Mouse (Mus musculus) thymus, adult 18-20 months (tissue): ENCODE results near the gene Atp6v0a4.
A peak's percentile ranks its signal among the peaks of the same experiment; 100 is the strongest.

Source experiments
- DNase-seq, 2 experiments: peaks; one replicate each; pipeline ENCODE4 v3.0.0; 2022; ENCODE audit warnings: mixed read lengths in 2 of 2

Gene Atp6v0a4

DNA sequence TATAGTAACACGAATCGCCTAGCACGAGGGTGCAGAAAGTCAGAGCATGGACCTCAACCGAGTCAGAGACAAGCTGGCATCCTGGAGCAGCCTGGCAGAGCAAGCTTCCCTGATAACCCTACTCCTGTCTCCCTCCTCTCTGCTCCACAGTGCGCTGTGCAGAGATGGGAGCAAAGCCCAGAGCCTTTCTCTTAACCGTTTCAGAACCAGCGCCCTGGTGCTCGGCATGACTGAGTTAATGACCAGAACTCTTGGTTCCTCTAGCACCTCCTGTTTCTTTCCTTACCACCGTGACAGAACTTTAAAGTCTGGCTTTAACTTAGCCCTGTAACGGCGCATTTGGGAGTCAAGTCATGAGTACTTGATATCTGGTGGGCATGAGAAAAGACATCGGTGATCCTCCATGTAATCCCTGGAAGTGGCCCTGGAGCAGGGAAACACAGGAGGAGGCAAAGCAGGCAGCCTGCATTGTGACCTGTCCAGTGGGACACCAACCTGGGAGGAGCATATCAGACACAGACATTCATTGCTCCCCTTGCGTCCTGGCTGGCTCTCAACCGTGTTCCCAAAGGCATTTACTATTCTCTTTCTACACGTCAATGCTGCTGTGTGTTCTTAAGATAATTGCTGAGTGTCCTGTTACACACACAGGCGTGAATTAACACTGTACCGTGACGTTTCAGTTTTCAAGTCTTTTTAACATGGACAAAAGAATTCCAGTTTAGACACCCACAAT lies 747 bp downstream of the Atp6v0a4 start:
- DNase-seq = no peak

DNA sequence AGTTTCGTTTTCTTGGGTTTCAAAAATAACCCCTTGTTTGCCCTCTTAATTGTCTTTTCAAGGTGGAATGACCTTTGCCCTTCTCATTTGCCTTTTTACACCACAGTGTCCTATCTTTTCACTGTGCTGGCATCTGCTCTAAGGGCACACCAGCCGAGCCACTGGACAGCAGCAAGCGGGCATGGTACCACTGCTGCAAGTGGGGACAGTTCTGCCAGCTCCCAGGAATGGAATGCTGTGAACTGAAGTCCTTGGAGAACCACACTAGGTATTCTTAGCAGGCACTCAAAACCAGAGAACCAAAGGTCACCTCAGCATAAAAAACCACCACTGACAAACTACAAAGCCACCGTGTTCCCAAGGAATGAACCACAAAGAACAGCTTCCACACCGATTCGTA lies 1.6 kb downstream of the Atp6v0a4 start:
- no peak for DNase-seq

DNA sequence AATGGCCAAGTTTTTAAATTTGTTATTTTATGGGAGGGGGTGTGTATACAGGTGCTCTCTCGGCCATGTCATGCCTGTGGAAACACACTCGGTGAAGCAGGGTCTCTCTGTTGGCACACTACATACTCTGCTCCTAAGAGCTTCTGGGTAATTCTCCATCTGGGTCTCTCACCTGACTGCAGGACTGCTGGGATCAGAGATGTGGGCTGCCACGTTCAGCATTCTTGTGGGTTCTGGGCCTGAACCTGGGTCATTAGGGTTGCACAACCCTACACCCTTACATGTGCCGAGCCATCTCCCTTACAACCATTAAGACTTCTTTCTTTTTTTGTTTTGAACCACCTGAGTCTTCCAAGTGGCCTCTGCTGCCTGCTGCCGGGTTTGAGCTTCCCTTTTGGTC lies 2.5 kb downstream of the Atp6v0a4 start:
- DNase-seq = no peak

DNA sequence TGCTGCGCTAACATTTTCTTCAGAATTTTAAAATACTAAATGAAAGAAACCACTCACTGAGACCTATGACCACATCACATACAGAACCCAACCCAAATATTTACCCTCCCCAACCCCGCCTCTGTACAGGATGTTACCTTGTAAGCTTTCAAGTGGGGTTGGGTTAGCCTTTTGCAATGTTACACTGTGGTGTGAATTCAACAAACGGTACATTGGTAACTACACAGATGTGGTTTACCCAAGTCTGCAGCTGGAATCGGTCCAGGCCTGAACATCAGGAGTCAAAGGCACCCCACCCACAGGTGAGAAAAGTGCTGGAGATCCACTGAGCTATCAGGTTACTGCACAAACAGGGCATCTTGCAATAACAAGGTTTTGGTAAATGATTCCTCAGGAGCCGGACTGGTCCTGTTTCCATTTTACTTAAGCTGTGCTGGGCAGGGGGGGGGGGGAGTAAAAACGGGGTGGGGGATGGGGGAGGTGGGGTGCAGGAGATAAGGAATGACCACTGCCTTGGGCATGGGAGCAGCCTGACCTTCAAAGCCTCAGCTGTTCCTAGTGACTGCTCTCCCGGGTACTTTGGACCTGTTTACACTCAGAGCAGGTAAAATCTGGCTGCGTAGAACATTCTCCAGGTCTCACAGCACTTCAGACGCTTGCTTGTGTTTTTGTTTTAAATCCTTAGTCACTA lies 3.6 kb downstream of the Atp6v0a4 start:
- DNase-seq = peak in 1 of 2 experiments; percentile 31

DNA sequence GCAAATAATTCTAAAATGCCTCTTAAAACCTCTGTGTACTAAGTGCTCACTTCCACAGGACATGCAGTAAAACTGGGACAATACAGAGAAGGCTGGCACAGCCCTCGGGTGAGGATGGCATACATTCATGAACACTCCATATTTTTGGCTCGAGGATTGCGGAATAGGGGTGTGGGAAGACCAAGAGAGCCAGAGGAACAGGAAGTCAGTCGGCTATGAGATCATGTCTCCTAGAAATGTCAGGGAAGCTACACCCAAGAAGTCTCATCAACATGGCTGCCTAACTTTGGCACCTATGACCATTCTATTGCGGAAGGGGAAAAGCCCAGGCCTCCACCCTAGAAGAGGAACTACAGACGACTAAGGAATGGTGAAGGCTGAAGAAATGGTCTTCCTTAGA lies 6.0 kb downstream of the Atp6v0a4 start:
- no peak for DNase-seq

DNA sequence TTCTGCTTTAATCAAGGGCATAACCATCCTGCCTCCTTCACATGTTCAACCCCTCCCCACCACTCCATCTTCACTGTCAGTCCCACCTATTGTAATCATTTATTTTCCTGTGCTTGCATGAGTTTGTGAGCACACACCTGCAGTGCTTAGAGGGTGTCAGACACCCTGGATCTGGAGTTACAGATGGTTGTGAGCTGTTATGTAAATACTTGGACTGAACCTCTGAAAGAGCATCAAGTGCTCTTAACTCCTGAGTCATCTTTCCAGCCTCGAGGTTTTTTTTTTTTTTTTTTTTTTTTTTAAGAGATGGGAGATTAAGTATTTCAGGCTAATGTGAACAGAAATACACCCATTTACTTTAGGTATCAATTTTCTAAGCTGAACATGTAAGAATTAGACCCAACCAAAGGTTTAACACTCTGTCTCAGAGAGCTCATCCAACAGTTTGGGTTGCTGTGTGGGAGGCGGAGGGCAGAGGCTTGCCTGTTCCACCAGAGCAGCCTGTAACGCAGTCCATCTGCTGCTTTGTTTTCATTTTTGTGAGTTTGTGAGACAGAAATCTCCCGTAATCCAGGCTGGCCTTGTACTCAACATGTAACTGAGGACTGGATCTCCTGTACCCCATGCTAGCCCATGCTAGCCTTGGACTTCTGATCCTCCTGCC lies 8.1 kb downstream of the Atp6v0a4 start:
- no peak for DNase-seq

DNA sequence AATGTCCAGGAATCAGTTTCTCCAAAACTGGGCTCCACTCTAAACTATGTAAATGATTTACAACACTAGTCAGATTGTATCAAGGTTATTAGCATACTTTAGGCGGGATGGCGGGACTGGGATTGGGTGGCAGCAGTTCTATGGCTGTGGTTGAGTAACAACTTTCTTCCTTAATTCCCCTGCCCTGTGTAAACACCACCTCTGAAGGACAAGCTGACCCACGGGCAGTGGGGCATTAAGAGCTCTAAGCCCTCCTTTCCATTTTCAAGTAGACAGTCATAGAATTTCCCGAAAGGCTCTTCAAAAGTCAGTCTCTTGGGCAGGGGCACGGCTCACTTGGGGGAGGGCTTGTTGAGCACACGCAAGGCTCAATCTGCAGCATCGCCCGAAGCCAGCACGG lies 13.5 kb downstream of the Atp6v0a4 start:
- no peak for DNase-seq

DNA sequence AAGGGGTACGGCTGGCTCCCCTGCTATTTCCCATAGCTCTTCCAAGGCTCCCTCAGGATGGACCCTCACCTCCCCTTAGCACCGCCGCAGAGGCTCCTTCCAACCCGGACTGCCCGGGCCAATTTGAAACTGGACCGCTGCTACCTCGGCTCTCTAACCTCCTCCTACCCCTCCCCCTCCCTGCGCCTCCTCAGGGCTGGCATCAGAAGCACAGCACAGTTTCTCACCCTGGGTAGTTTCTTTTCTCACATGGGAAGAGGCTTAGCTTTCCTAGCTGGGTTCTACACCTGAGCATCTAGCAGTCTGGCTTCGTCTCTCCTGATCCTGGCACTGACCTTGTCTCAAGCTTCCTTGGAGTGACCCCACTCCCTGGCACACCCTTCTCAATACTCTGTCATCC lies 14.5 kb downstream of the Atp6v0a4 start:
- no peak for DNase-seq

DNA sequence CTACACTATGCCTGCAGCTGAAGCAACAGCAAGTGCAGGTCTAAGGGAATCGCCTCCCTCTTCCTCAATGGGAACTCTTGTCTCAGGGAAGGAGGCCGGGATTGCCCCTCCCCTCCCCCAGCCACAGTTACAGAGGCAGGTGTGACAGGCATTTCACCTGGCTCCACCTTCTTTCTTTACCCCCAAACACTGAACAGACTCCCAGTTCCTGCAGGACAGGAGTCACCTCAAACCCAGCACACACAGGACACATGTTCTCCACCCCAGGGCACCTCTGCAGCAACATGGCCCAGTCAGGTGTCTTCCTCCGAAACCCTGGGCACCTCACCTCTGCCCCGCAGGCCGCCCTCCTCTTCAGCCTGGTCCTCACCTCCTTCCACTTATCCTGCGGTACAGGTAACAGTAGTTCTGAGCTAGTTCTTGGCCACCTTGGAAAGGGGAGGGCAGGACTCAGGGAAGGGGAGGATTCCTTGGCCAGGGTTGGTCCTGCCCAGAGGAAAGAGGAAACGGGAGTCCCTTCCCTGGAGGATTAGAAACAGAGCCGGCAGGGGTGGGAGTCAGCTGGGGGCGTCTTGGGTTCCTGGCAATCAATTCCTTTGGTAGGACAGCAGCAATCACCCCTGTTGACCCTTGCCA lies 15.1 kb downstream of the Atp6v0a4 start, which contains the start of gene Tmem213:
Tmem213 (plus strand) TSS at position 96 of the 636 bp plus-strand sequence.
- DNase-seq = no peak

DNA sequence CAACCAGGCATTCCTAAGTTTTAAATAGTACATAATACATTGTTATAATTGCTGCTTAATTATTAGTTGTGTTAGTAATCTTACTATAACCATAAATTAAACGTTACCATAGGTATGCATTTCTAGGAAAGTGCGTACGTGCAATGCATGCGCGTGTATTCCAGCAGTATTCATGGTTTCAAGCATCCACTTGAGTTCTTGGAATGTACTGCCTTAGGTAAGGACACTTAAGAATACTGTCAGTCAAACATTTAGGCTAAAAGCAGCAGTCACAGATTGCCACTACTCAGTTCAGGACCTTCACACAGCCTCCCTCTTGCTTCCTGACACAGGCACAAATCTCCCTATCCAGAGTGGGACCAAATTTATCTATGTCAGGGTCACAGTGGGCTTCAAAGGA lies 15.9 kb downstream of the Atp6v0a4 start:
- DNase-seq = no peak

DNA sequence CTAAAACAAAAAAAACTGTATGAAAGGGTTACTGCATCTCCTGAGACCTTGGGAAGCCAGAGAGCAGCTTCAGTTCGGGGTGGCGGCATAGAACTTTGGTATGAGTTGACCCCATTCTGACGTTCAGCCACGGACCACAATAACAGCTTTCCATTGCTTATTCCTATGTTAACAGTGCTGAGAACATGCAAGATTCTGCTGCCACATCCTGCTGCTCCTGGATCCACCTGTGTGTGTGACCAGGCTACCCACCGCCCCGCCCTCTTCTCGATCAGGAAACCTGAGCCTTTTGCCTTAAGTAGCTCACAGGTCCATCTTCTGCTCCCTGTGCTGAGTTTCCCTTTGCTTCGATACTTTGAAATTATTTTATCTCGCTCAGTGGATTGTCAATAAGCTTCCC lies 18.5 kb downstream of the Atp6v0a4 start:
- DNase-seq = no peak

DNA sequence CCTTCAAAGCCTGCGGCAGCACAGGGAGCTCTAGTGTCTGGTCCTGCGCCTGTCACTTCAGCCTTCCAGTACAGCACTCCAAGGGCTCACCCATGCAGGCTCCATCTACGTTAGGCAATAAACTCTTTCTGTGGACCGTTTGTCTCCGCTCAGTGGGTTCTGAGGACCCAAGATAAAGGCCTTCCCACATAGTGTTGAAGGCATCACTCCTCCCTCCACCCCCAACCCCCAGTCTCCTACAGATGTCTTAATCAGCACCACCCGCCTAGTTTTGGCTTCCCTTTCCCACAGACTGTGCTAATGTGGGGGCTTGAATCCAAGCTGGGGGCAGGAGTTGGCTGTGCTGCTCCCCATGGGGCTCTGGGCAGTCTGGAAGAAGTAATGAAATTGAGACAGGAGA lies 20.6 kb downstream of the Atp6v0a4 start:
- DNase-seq = no peak

DNA sequence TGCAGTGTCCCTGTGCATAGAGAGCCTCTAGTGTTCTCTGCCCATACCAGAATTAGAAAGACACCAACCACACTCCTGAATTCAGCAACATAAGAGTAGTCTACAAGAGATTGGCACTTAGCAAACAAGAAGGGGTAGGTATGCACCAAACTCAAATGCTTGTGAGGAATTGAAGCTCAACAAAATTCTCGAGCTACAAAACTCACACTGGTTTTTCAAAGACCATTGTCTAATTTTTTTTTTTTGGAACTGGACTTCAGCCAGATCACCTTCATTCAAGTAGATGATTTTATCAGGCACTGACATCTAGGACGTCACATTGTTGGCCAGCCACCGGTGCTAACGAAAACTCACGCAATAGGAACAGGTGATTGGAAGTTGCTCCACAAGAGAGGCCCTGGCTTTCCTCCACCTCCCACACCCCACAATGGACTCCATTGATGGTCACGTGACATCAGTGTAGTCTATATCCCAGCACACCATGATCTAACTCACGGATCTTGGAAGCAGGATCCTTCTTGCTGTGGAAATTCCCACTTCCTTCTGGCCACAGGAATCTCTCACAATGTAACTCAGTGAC lies 22.1 kb downstream of the Atp6v0a4 start:
- no peak for DNase-seq

DNA sequence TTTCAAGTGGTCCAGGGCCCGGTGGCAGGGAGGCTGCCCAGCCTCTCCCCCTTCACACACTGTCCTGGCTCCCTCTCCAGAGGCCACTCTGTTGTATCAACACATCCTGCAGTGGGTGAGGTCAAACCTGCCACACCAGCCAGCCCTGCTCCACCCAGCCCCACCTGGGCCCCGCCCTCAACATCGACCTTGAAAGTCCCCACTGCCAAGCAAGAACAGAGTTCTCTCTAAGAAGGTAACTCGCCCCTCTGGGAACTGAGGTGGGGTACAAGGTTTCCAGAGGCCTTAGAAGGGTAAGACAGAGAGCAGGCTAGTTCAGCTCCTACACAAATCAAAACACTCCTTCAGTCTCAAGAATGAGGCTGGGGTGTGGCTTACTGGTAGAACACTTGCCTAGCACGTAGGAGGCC lies 27.4 kb downstream of the Atp6v0a4 start:
- no peak for DNase-seq

DNA sequence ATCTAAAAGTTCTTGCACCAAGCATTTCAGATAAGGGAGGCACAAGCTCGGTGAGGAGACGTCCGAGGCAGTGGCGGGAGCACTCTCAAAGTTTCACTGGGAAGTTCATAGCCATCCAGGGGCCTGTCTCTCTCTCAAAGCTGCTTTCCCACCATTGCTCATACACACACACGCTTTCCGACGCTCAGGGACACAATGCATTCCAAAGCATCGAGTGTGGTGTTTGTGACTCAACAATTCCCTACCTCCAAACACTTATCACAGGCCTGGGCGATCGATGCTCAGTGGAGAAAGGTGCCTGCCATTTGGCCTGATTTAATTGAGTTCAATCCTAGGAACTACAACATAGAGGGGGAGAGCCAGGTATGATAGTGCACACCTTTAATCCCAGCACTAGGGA lies 29.7 kb downstream of the Atp6v0a4 start:
- DNase-seq = no peak

DNA sequence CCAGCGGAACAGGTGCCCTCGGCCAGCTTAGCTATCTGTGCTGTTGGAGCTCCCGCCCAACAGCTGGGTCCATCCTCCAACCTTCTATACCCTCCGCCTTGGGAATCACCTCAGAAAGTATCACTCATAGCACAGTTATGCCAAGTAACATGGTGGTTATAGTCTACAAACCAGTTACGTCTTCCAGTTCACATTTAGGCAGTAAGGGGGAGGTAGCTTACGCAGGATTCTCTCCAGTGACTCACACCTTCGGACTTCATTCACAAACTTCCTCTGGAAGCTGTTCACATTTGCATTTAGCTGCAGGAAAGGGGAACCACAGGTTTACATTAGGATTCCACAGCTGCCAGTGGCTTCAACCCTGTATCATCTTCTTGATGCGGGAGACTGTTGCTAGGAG lies 31.8 kb downstream of the Atp6v0a4 start:
- no peak for DNase-seq

DNA sequence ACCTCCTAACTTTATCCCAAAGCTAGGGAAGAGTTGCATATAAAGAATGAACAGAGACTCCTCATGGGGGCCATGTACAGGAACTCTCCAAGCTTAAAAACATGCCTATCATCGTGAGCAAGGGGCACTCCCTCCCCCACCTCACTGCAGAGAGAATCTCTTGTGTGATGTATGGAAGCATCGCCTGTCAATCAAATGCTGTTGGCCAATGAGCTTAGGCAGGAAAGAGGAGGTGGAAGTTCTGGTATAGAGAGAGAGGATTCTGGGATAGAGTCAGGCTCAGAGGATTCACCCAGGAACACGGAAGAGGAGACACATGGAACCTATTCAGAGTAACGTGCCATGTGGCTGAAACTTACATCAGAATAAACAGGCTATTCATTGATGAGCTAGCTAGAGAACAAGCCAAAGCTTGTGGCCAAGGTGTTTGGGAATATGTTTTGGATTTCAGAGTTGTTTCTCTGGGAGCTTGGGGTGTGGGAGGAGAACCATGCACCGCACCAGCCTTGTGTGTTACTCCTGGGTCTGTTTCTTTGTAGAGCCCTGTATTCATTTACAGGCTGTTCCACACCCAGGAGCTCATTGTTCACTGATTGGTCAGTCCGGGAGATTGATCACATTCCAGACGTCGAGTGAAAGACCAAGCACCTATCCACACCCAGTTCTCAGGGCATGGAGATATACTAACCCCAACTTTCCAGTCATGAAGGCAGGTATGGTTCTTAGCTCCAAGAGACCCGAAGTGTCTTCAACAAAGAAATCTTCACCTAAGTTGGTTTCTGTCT lies 37.0 kb downstream of the Atp6v0a4 start:
- DNase-seq = no peak

DNA sequence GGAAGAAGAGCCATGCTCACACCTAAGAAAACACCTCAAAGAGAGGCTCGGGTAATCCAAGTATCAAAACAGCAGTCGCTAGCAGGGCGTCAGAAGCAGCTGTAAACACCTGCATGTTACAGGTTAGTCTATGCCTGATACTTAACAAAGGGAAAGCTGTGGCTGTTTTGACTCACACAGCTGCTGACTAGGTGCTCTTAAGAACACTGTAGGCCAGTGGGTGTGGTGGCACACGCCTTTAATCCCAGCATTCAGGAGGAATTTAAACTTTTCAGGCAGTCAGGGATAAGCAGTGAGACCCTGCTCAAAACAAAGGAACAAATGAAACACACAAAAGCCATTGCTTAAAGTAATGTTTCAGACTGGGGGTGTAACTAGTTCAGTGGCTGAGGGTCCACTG lies 41.2 kb downstream of the Atp6v0a4 start:
- DNase-seq = no peak

DNA sequence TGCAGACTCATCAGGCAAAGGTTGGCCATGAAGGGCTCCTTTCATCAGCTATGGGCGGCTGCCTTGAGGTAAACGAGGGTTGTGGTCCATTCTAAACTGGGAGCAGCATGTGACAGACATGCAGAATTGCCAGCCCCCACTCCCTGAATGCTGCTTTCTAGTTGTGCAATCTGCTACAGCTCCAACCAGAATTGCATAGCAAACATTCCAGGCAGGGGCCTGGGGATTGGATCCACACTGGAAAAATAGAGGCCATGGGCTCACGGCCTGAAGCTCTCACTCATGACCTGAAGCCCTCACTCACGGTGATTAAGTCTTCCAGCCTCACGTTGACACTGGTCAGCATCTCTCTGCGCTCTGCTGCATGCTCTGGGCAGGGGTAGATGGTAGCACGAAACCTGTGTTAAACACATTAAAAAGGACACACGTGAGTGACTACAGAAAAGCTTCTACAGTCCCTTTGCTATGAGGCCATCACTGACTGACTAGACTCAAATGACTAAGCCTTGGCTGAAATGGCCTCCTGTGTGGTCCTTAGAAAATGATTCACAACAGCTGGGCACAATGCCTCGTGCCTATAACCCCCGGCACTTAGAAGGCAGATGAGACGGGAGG lies 42.6 kb downstream of the Atp6v0a4 start:
- DNase-seq = no peak

DNA sequence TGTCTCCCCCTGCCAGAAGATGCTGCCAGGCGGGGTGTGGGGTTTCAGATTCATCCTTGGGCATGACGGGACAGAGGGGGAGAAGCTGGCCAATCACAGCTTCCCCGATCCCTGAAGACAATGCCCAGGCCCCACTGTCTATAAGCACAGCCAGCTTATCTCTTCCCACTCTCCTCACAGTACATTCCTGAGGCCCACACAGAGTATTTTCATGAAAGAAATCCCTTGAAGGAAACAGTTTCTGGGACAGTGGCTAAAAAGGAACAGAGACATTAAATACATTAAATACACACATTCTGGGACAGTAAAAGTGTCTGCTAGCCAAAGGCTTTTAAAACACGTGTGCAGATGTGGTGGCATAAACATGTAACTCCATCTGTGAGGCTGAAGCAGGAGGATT lies 44.0 kb downstream of the Atp6v0a4 start:
- no peak for DNase-seq

DNA sequence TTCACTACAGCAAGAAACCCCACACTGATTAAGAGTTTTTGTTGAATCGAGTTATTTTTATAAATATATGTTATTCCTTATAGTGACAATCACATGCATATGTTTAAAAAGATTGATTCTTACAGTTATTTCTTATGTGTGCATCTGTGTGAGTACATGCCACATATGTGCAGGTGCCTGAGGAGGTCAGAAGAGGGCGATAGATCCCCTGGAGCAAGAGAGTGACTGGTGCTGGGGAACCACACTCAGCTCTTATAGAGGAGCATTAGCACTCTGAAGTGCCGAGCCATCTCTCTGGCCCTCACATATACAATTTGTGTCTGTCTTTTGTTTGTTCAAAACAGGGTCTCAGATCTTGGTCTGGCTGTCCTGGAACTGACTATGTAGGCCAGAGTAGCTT lies 50.8 kb downstream of the Atp6v0a4 start:
- no peak for DNase-seq
